Mouse (Mus musculus): ENCODE measurements around the gene Acsm3. TPM values are rescaled to one million over a fixed set of nuclear protein-coding genes. Genes with fewer than 3 reads are reported as not detected.

The Acsm3 gene
- polyA plus RNA-seq, 1 experiment, result 0.02 TPM

GRCm38 (mm10) chr7:119753696-119754095, 7.0 kb upstream of the Acsm3 start:
- Histone ChIP-seq H3K79me2 (ENCODE audit: control insufficient read depth, insufficient read depth) (no peaks in the 10 kb centered on the region), H3K4me3 (ENCODE audit: insufficient read depth, poor library complexity, severe bottlenecking) (no peak overlapping the region), H3K27me3 (ENCODE audit: control insufficient read depth, insufficient read depth, insufficient read length) (no peaks in the 10 kb centered on the region)

GRCm38 (mm10) chr7:119762166-119762697, 1.5 kb downstream of the Acsm3 start:
- Histone ChIP-seq H3ac (ENCODE audit: control insufficient read depth, insufficient read length, low read depth) (no peak overlapping the region), H3K36me3 (ENCODE audit: control insufficient read depth, insufficient read depth) (no peaks in the 10 kb centered on the region), H3K79me3 (ENCODE audit: low read depth) (no peaks in the 10 kb centered on the region), H3K27me3 (ENCODE audit: control insufficient read depth, insufficient read depth, insufficient read length) (no peaks in the 10 kb centered on the region), H3K4me3 (ENCODE audit: insufficient read depth, poor library complexity, severe bottlenecking) (no peak overlapping the region), H3K79me2 (ENCODE audit: control insufficient read depth, insufficient read depth) (no peaks in the 10 kb centered on the region)
- no peak for TF ChIP-seq USF1 (IDR thresholded peaks at IDR 0.05; ENCODE audit: low read depth)
- no peak for TF ChIP-seq CTCF (IDR thresholded peaks at IDR 0.05; ENCODE audit: control insufficient read depth, insufficient read depth, insufficient read length)
- no peak for TF ChIP-seq MAX (IDR thresholded peaks at IDR 0.05)
- no peak for TF ChIP-seq MYOD1 (IDR thresholded peaks at IDR 0.05; ENCODE audit: control insufficient read depth, insufficient read length, low read depth)
- no peak for TF ChIP-seq MYOG (IDR thresholded peaks at IDR 0.05; ENCODE audit: control insufficient read depth, extremely low read depth, insufficient read length)
- no peak for TF ChIP-seq FOSL1 (IDR thresholded peaks at IDR 0.05; ENCODE audit: insufficient read depth, low read length, poor library complexity, severe bottlenecking)
- no peak for TF ChIP-seq CEBPB (IDR thresholded peaks at IDR 0.05; ENCODE audit: low read depth)

More at GRCm38 (mm10) chr7:119753696-119754095, 7.0 kb upstream of the Acsm3 start:
- H3K79me3 ChIP-seq (ENCODE audit: low read depth), result no peaks in the 10 kb centered on the region
- H3ac ChIP-seq (ENCODE audit: control insufficient read depth, insufficient read length, low read depth), result no peak overlapping the region
- H3K36me3 ChIP-seq (ENCODE audit: control insufficient read depth, insufficient read depth), result no peaks in the 10 kb centered on the region
- TF ChIP-seq FOSL1 (IDR thresholded peaks at IDR 0.05; ENCODE audit: insufficient read depth, low read length, poor library complexity, severe bottlenecking) (no peak), CEBPB (IDR thresholded peaks at IDR 0.05; ENCODE audit: low read depth) (no peak), MYOD1 (IDR thresholded peaks at IDR 0.05; ENCODE audit: control insufficient read depth, insufficient read length, low read depth) (no peak), CTCF (IDR thresholded peaks at IDR 0.05; ENCODE audit: control insufficient read depth, insufficient read depth, insufficient read length) (no peak), USF1 (IDR thresholded peaks at IDR 0.05; ENCODE audit: low read depth) (no peak), MAX (IDR thresholded peaks at IDR 0.05) (no peak), MYOG (IDR thresholded peaks at IDR 0.05; ENCODE audit: control insufficient read depth, extremely low read depth, insufficient read length) (no peak)

GRCm38 (mm10) chr7:119764377-119764776, 3.7 kb downstream of the Acsm3 start:
- Histone ChIP-seq H3K79me2 (ENCODE audit: control insufficient read depth, insufficient read depth) (no peaks in the 10 kb centered on the region), H3K36me3 (ENCODE audit: control insufficient read depth, insufficient read depth) (no peaks in the 10 kb centered on the region), H3K4me3 (ENCODE audit: insufficient read depth, poor library complexity, severe bottlenecking) (no peak overlapping the region), H3K79me3 (ENCODE audit: low read depth) (no peaks in the 10 kb centered on the region), H3ac (ENCODE audit: control insufficient read depth, insufficient read length, low read depth) (no peak overlapping the region), H3K27me3 (ENCODE audit: control insufficient read depth, insufficient read depth, insufficient read length) (no peaks in the 10 kb centered on the region)
- no peak for TF ChIP-seq MYOD1 (IDR thresholded peaks at IDR 0.05; ENCODE audit: control insufficient read depth, insufficient read length, low read depth)
- no peak for TF ChIP-seq CEBPB (IDR thresholded peaks at IDR 0.05; ENCODE audit: low read depth)
- no peak for TF ChIP-seq USF1 (IDR thresholded peaks at IDR 0.05; ENCODE audit: low read depth)
- no peak for TF ChIP-seq FOSL1 (IDR thresholded peaks at IDR 0.05; ENCODE audit: insufficient read depth, low read length, poor library complexity, severe bottlenecking)
- TF ChIP-seq CTCF (IDR thresholded peaks at IDR 0.05; ENCODE audit: control insufficient read depth, insufficient read depth, insufficient read length), result no peak
- no peak for TF ChIP-seq MYOG (IDR thresholded peaks at IDR 0.05; ENCODE audit: control insufficient read depth, extremely low read depth, insufficient read length)
- no peak for TF ChIP-seq MAX (IDR thresholded peaks at IDR 0.05)

GRCm38 (mm10) chr7:119766996-119767395, 6.3 kb downstream of the Acsm3 start:
- Histone ChIP-seq H3K36me3 (ENCODE audit: control insufficient read depth, insufficient read depth) (no peaks in the 10 kb centered on the region), H3ac (ENCODE audit: control insufficient read depth, insufficient read length, low read depth) (no peak overlapping the region), H3K27me3 (ENCODE audit: control insufficient read depth, insufficient read depth, insufficient read length) (no peaks in the 10 kb centered on the region), H3K4me3 (ENCODE audit: insufficient read depth, poor library complexity, severe bottlenecking) (no peak overlapping the region), H3K79me3 (ENCODE audit: low read depth) (no peaks in the 10 kb centered on the region), H3K79me2 (ENCODE audit: control insufficient read depth, insufficient read depth) (no peaks in the 10 kb centered on the region)
- TF ChIP-seq USF1 (IDR thresholded peaks at IDR 0.05; ENCODE audit: low read depth), result no peak
- TF ChIP-seq CEBPB (IDR thresholded peaks at IDR 0.05; ENCODE audit: low read depth), result no peak
- TF ChIP-seq MAX (IDR thresholded peaks at IDR 0.05), result no peak
- no peak for TF ChIP-seq MYOD1 (IDR thresholded peaks at IDR 0.05; ENCODE audit: control insufficient read depth, insufficient read length, low read depth)
- no peak for TF ChIP-seq FOSL1 (IDR thresholded peaks at IDR 0.05; ENCODE audit: insufficient read depth, low read length, poor library complexity, severe bottlenecking)

GRCm38 (mm10) chr7:119769895-119770294, 9.2 kb downstream of the Acsm3 start:
- Histone ChIP-seq H3K4me3 (ENCODE audit: insufficient read depth, poor library complexity, severe bottlenecking) (no peak overlapping the region), H3K79me3 (ENCODE audit: low read depth) (no peaks in the 10 kb centered on the region), H3K79me2 (ENCODE audit: control insufficient read depth, insufficient read depth) (no peaks in the 10 kb centered on the region), H3ac (ENCODE audit: control insufficient read depth, insufficient read length, low read depth) (no peak overlapping the region), H3K36me3 (ENCODE audit: control insufficient read depth, insufficient read depth) (no peaks in the 10 kb centered on the region), H3K27me3 (ENCODE audit: control insufficient read depth, insufficient read depth, insufficient read length) (no peaks in the 10 kb centered on the region)
- no peak for TF ChIP-seq CTCF (IDR thresholded peaks at IDR 0.05; ENCODE audit: control insufficient read depth, insufficient read depth, insufficient read length)
- no peak for TF ChIP-seq MYOD1 (IDR thresholded peaks at IDR 0.05; ENCODE audit: control insufficient read depth, insufficient read length, low read depth)
- no peak for TF ChIP-seq CEBPB (IDR thresholded peaks at IDR 0.05; ENCODE audit: low read depth)
- TF ChIP-seq MAX (IDR thresholded peaks at IDR 0.05), result no peak
- no peak for TF ChIP-seq FOSL1 (IDR thresholded peaks at IDR 0.05; ENCODE audit: insufficient read depth, low read length, poor library complexity, severe bottlenecking)
- TF ChIP-seq USF1 (IDR thresholded peaks at IDR 0.05; ENCODE audit: low read depth), result no peak
- no peak for TF ChIP-seq MYOG (IDR thresholded peaks at IDR 0.05; ENCODE audit: control insufficient read depth, extremely low read depth, insufficient read length)

- H3K27me3 ChIP-seq (ENCODE audit: control insufficient read depth, insufficient read depth, insufficient read length), result no peaks in the 10 kb centered on the region
- H3K79me3 ChIP-seq (ENCODE audit: low read depth), result no peaks in the 10 kb centered on the region
- TF ChIP-seq MAX (IDR thresholded peaks at IDR 0.05) (no peak), FOSL1 (IDR thresholded peaks at IDR 0.05; ENCODE audit: insufficient read depth, low read length, poor library complexity, severe bottlenecking) (no peak), MYOD1 (IDR thresholded peaks at IDR 0.05; ENCODE audit: control insufficient read depth, insufficient read length, low read depth) (no peak), MYOG (IDR thresholded peaks at IDR 0.05; ENCODE audit: control insufficient read depth, extremely low read depth, insufficient read length) (no peak), CEBPB (IDR thresholded peaks at IDR 0.05; ENCODE audit: low read depth) (no peak), CTCF (IDR thresholded peaks at IDR 0.05; ENCODE audit: control insufficient read depth, insufficient read depth, insufficient read length) (no peak), USF1 (IDR thresholded peaks at IDR 0.05; ENCODE audit: low read depth) (no peak)
- no peaks in the 10 kb centered on the region for H3K79me2 ChIP-seq (ENCODE audit: control insufficient read depth, insufficient read depth)
- no peak overlapping the region for H3K4me3 ChIP-seq (ENCODE audit: insufficient read depth, poor library complexity, severe bottlenecking)
- H3K36me3 ChIP-seq (ENCODE audit: control insufficient read depth, insufficient read depth), result peaks cover 33% of the 10 kb centered on the region
- no peak overlapping the region for H3ac ChIP-seq (ENCODE audit: control insufficient read depth, insufficient read length, low read depth)
Measured at GRCm38 (mm10) chr7:119783453-119783852, 22.7 kb downstream of the Acsm3 start.
